Mouse (Mus musculus): ENCODE measurements around the gene Sgpp1.

Gene Sgpp1

DNA sequence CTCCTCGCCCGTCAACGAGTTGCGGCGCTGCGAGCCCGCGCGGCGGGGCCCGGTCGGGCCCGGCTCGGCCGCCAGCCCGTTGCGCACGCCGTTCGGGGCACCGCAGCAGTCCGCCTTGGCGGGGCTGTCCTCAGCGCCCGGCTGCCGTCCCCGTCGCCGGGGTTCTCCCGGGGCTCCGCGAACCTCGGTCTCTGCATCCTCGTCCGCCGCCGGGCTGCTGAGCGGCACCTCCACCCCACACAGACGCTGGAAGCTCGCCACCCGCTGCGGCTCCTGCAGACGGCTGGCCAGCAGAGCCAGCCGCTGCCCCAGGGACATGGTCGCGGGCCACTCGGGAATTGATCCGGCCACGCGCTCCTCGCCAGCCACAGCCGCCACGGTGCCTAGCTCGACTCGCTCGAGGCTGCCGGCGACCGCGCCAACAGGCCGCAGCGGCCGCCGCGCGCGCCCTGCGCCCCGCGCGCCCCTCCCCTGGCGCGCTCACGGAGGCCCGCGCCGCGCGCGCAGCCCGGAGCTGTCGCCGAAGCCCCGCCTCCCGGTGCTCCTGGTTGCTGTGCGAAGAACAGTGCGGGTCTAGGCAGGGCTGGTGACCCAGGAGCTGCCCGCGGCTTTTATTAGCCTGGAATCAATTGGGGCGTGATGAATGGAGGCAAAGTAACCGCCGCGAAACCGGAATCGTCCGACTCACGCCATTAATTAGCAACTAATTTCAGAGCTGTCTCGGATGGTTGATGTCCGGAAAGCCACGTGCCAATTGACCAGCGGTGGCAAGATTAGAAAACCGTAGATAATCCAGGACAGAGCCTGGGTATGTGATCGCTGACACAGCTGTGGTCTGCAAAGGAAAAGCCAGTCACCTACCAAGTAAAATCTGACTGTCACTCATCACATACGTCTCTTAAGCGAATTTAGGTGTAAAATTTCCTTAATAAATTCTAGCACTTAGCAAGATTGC is at the start of gene Sgpp1:
TSS of gene Sgpp1 (minus strand) at position 484 of the 955 bp plus-strand sequence.
- DNase-seq (ENCODE audit: extremely low spot score, low spot score) = peak; percentile 85

GRCm38 (mm10) chr12:75784271-75784751 is 48.8 kb upstream of the Sgpp1 start:
- no peak for DNase-seq (ENCODE audit: extremely low spot score, low spot score)

DNA sequence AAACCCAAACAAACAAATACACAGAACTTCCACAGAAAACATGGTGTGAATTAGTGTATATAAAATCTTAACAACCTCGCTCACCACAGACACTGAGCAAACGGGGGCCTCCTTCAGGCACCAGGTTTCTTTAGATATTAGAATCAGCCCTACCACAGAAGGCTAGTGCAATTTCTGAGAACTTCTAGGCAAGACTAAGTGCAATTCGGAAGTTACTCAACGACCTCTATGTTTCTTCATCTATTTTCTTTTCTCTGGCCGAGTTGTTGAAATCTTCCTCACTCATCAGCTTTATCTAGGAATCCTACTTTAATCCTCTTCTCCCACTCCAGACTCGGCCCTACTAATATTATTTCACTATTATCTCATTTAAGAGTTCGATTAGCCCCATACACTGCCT is 46.5 kb upstream of the Sgpp1 start:
- DNase-seq (ENCODE audit: extremely low spot score, low spot score) = no peak

- DNase-seq (ENCODE audit: extremely low spot score, low spot score) = no peak
These were observed 45.9 kb upstream of the Sgpp1 start for GRCm38 (mm10) chr12:75781445-75781844.

- DNase-seq (ENCODE audit: extremely low spot score, low spot score) = peak; percentile 62
These were observed 37.0 kb upstream of the Sgpp1 start for GRCm38 (mm10) chr12:75772424-75773034.

DNA sequence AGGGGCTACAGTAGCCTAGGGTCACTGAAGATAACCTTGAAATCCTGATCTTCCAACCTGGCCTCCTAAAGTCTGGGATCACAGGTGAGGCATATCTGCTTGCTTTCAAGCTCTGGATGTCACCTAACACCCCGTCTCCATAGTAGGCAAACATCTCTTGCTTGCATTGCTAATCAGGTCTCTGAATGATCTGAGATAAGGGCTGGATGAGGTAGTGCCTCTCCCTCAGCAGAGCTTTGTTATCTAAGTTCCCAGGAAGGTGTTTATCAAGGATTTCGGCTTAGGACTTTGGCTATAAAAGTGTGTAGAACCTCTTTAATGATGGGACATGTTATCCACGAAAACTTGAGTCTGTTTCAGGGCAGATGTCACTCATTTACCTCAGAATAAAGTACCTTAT is 35.9 kb upstream of the Sgpp1 start:
- no peak for DNase-seq (ENCODE audit: extremely low spot score, low spot score)

- DNase-seq (ENCODE audit: extremely low spot score, low spot score) = peak; percentile 18
These were observed 31.4 kb upstream of the Sgpp1 start for GRCm38 (mm10) chr12:75766885-75767317.

DNA sequence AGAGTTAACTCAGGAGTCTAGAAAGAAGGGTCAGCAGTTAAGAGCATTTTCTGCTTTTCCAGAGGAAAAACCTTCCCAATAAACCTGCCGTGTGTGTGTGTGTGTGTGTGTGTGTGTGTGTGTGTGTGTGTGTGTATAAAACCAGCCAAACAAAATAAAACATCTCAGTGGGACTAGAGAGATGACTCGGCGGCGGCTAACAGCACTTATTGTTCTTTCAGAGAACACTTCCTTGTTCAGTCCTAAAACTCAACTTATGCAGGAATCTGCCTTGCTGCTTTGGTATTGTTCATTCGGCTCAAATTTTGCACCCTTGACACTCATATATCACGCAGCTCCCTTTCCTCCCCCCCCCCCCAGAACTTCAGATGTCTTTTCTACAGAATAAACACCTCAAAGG is 30.9 kb upstream of the Sgpp1 start:
- DNase-seq (ENCODE audit: extremely low spot score, low spot score) = no peak

GRCm38 (mm10) chr12:75765751-75766150 is 30.2 kb upstream of the Sgpp1 start:
- DNase-seq (ENCODE audit: extremely low spot score, low spot score) = no peak

GRCm38 (mm10) chr12:75756387-75756786 is 20.9 kb upstream of the Sgpp1 start:
- DNase-seq (ENCODE audit: extremely low spot score, low spot score) = no peak

- DNase-seq (ENCODE audit: extremely low spot score, low spot score) = no peak
These were observed 18.2 kb upstream of the Sgpp1 start for GRCm38 (mm10) chr12:75753730-75754129.

DNA sequence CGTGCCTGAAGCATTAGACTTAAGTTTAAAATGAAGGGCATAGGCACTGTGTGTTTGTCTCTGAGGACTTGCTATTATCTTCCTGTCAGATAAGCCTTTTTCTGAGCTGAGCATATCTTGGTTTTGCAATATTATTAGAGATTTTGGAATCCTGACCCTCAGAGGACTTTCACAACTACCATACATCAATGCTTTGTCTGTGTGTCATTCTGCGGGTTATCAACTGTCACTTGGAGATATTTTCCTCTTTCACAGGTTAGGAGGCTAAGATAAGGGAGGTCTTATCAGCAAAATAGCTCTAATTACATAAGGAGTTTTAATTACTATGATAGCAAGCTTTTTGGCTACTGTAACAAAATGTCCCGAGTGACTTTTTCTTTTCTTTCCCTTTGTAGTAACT is 16.5 kb upstream of the Sgpp1 start:
- no peak for DNase-seq (ENCODE audit: extremely low spot score, low spot score)

GRCm38 (mm10) chr12:75748574-75748973 is 13.0 kb upstream of the Sgpp1 start:
- DNase-seq (ENCODE audit: extremely low spot score, low spot score) = no peak

GRCm38 (mm10) chr12:75745697-75746290 is 10.3 kb upstream of the Sgpp1 start:
- DNase-seq (ENCODE audit: extremely low spot score, low spot score) = no peak

DNA sequence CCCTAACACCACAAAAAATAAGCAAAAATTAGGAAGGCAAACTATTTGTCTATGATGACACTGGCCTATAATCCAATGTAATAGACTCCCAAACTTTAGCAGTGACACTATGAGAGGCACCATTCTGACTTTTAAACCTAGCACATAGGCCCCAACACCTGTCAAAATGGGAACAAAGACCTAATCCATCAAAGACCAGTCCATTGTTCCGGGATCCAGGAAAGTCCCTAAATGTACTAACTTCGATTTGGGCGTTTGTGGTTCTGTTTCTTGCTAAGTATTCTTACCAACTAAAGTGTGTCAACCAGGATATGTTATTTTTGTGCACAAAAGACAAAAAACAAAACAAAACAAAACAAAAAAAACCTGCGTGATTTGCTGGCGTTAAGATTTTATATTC is 6.6 kb upstream of the Sgpp1 start:
- no peak for DNase-seq (ENCODE audit: extremely low spot score, low spot score)

DNA sequence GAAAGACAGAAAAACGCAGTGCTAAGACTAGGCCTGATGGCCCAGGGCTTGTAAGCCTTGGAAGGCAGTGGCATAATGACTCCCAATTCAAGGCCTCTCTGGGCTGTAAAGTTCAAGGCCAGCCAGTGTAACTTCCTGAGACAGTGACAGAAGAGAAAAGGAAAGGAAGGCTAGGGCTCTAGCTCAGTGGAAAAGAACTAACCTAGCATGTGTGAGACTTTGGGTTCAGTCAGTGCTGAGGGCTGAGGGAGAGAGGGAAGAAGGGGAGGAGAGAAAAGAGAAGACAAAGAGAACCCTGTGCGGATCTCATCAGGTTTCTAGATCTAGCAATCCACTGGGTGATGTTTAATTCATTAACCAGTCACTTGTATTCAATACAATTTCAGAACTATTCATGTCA is 5.7 kb upstream of the Sgpp1 start:
- DNase-seq (ENCODE audit: extremely low spot score, low spot score) = no peak

DNA sequence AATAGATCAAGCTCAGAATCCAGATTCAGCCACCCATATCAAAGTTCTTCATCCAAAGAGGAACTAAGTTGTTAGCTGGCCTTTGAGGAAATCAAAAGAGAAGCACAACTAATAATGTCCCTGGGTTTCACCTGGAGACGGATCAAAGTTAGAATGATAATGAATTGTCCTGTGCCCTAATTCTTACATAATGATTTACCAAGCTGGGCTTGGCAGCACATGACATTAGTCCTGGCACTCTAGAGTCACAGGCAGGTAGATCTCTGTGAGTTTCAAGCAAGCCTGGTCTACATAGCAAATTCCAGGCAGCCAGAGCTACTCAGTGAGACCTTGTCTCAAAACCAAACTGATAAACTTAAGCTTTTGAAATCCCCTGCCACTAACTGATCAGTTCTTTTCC is 4.9 kb upstream of the Sgpp1 start:
- DNase-seq (ENCODE audit: extremely low spot score, low spot score) = no peak

DNA sequence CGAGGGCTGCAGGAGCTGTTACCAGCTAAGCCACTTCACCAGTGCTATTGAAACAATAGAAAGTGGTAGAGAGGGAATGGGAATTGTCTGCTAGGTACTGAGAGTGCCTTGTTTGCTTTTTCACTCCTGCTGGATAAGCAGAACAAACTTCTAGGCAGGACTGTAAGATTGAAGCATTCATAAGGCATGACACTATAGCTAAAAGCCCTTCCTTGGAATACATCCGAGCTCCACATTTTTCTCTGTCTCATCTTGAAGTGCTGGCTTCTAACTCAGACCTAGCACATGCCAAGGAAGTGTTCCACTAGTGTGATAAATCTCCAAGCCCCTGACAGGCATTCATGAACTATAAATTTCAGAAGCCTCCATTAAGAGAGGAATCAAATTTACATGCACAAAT is 4.1 kb upstream of the Sgpp1 start:
- DNase-seq (ENCODE audit: extremely low spot score, low spot score) = no peak

DNA sequence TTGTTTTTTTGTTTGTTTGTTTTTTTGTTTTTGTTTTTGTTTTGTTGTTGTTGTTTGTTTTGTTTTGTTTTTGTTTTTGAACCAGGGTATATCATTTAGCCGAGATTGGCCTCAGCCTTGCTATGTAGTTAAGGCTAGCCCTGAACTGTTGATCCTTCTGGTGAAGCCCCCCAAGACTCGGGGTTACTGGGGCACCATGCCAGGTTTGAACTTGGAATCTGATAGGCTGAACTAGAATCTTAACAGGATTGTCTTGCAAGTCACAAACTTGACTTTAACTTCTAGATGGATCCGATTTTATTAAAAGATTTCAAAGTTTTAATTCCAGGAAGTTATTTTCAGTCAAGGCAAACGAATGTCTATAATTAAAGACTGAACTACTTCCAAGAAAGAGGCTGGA is 767 bp upstream of the Sgpp1 start:
- no peak for DNase-seq (ENCODE audit: extremely low spot score, low spot score)

GRCm38 (mm10) chr12:75734891-75735245 is 661 bp downstream of the Sgpp1 start:
- peak; percentile 77 for DNase-seq (ENCODE audit: extremely low spot score, low spot score)

DNA sequence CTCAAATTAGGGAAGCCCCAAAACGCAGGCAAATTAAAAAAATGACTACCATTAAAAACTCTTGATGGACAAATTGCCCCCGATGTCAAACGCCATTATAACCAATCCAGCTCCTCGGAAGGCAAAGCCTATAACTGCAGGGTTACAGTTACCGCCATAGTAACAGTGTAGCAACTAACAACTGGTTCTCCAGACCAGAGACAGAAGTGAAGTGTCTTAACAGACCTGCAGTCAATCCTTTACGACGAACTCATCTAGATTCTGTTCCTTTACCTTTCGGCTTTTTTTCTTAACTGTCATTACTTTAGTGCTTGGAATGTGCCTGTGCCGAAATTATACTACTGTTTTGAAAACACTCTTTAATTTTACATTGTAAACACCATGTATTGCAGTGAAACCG is 1.4 kb downstream of the Sgpp1 start:
- no peak for DNase-seq (ENCODE audit: extremely low spot score, low spot score)
